Mouse (Mus musculus) erythroblast, embryonic 14.5 days (primary cell): ENCODE results near the gene Adam6a. TPM values are rescaled to one million over a fixed set of nuclear protein-coding genes. Genes with fewer than 3 reads are reported as not detected.
"Not testable (repeated sequence)": the region's sequence is repeated elsewhere in the genome, so short reads cannot be mapped to it uniquely, and the experiment has no call there.

Experiments used
- H3K27me3 ChIP-seq: 2 replicates; pipeline ENCODE4 v1.6.1; 2012; ENCODE audit warnings: inconsistent platforms; ENCODE audit not compliant: control insufficient read depth
- H3K36me3 ChIP-seq: 2 replicates; pipeline ENCODE4 v1.6.1; 2012; ENCODE audit warnings: mild to moderate bottlenecking, inconsistent platforms; ENCODE audit not compliant: control insufficient read depth
- H3K4me1 ChIP-seq: 2 replicates; pipeline ENCODE4 v1.6.1; 2012; ENCODE audit warnings: inconsistent platforms; ENCODE audit not compliant: control insufficient read depth
- H3K4me3 ChIP-seq: replicated peaks from 2 replicates; pipeline ENCODE3; 2012; ENCODE audit warnings: moderate library complexity, mild to moderate bottlenecking, inconsistent platforms
- H3K9me3 ChIP-seq: 2 replicates; pipeline ENCODE4 v1.6.1; 2012; ENCODE audit warnings: low read length, inconsistent platforms, mixed read lengths; ENCODE audit not compliant: control insufficient read depth
- GATA1 ChIP-seq: IDR thresholded peaks from 2 replicates; pipeline ENCODE4 v1.6.1; 2012; ENCODE audit warnings: low read length, inconsistent platforms, mixed read lengths
- TAL1 ChIP-seq: IDR thresholded peaks from 3 replicates; pipeline ENCODE4 v1.6.1; 2012; ENCODE audit warnings: low read length, inconsistent platforms, mixed read lengths
- polyA plus RNA-seq: library from polyadenylated mRNA; stranded (reverse); fragments of >175 nt; gene quantifications from 2 replicates; pipeline ENCODE4 v1.2.3, GENCODE M21; 2012

The Adam6a gene
- not detected in 2 replicates for polyA plus RNA-seq

- H3K9me3 ChIP-seq, H3K36me3 ChIP-seq, H3K27me3 ChIP-seq, H3K4me3 ChIP-seq, H3K4me1 ChIP-seq: not testable (repeated sequence)
These were observed at the start of gene Adam6a for GRCm38 (mm10) chr12:113543608-113544007. Gene Adam6a, plus strand, starts transcription at chr12:113543908.

GRCm38 (mm10) chr12:113525901-113526300, 17.8 kb upstream of the Adam6a start:
- H3K4me3 ChIP-seq = no peak overlapping the region
- H3K9me3 ChIP-seq = peaks cover 2% of the 10 kb centered on the region; the same call in 1 of the 2 replicates
- H3K36me3 ChIP-seq = no peaks in the 10 kb centered on the region
- H3K27me3 ChIP-seq = no peaks in the 10 kb centered on the region
- H3K4me1 ChIP-seq = no peaks in the 10 kb centered on the region
- TF ChIP-seq TAL1 = no peak
- no peak for TF ChIP-seq GATA1

GRCm38 (mm10) chr12:113578241-113578640, 34.5 kb downstream of the Adam6a start:
- Histone ChIP-seq H3K36me3 (no peaks in the 10 kb centered on the region), H3K27me3 (no peaks in the 10 kb centered on the region), H3K4me1 (no peaks in the 10 kb centered on the region), H3K9me3 (no peaks in the 10 kb centered on the region; the same call in none of the 2 replicates), H3K4me3 (no peak overlapping the region)
- TF ChIP-seq GATA1 (no peak), TAL1 (no peak)

- Histone ChIP-seq H3K27me3 (no peaks in the 10 kb centered on the region), H3K4me3 (no peak overlapping the region), H3K9me3 (no peaks in the 10 kb centered on the region), H3K4me1 (no peaks in the 10 kb centered on the region), H3K36me3 (no peaks in the 10 kb centered on the region)
- TF ChIP-seq GATA1 (no peak), TAL1 (no peak)
These were observed 44.3 kb downstream of the Adam6a start for GRCm38 (mm10) chr12:113588001-113588400.

Other genes starting within 250 kb of the Adam6a start
- not detected in 2 replicates for gene Adam6b, start 54.4 kb upstream of the Adam6a start, polyA plus RNA-seq